ENCODE assay signal across 8 mouse cellular contexts in the genomic region with DNA sequence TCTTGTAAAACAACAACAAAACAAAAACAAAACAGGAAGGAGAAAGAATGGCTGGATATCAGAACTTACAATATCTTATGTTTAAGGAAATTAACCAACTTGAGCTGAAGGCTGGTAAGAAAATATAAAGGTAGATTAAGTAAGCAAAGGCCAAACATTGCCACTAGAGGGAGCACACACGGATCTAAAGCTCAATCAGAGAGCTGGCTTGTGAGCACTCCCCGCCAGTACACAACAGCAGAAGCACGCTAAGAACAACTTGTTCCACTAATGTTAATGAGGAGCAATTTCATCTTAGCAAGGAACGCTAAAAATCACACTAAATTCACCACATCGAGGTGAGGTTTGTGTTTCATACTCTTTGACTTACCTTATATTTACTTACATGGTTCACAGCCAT. TPM values are rescaled to one million over a fixed set of nuclear protein-coding genes. Genes with fewer than 3 reads are reported as not detected.
DNase-seq lines count a peak whose midpoint lies in the region; ATAC-seq and TF ChIP-seq lines count a peak whose summit lies in the region.

No protein-coding gene starts in this region.

- TF ChIP-seq CTCF in lung, embryonic 14.5 days (IDR thresholded peaks at IDR 0.05; ENCODE audit: low read depth), result peak; percentile 69
- TF ChIP-seq CTCF in stomach, postnatal 0 days (IDR thresholded peaks at IDR 0.05; ENCODE audit: low read depth), result peak; percentile 82

- ATAC-seq in midbrain, embryonic 14.5 days (ENCODE audit: low FRiP score, low TSS enrichment), result no peak
- ATAC-seq in midbrain, embryonic 13.5 days, result no peak
- peak; percentile 81 for ATAC-seq in common myeloid progenitor, adult 5-6 weeks (replicated peaks; ENCODE audit: low read depth, poor library complexity, severe bottlenecking)
- ATAC-seq in lung, embryonic 14.5 days (ENCODE audit: insufficient read depth), result no peak
- ATAC-seq in stomach, postnatal 0 days (ENCODE audit: low FRiP score, low TSS enrichment), result no peak

- peak; percentile 57 for DNase-seq in cerebellum, adult 11 months
- DNase-seq in cerebellum, adult 11-12 months, result no peak
- DNase-seq in midbrain, embryonic 14.5 days, result peak; percentile 90
- peak; percentile 66 for DNase-seq in kidney, adult 9 months
- peak; percentile 88 for DNase-seq in lung, embryonic 14.5 days
- DNase-seq in stomach, postnatal 0 days (ENCODE audit: low spot score), result peak; percentile 62

- H3K4me2 ChIP-seq in midbrain, embryonic 14.5 days (ENCODE audit: low read length), result no peak overlapping the region
- no peak overlapping the region for H3K4me2 ChIP-seq in midbrain, embryonic 13.5 days (replicated peaks)
- H3K4me2 ChIP-seq in lung, embryonic 14.5 days, result no peak overlapping the region
- no peak overlapping the region for H3K4me2 ChIP-seq in stomach, postnatal 0 days (replicated peaks; ENCODE audit: low read depth)

- H3K27ac ChIP-seq in midbrain, embryonic 14.5 days (replicated peaks; ENCODE audit: low read depth, low read length), result no peak overlapping the region
- H3K27ac ChIP-seq in midbrain, embryonic 13.5 days, result no peak overlapping the region
- no peak overlapping the region for H3K27ac ChIP-seq in lung, embryonic 14.5 days (ENCODE audit: low read depth)
- H3K27ac ChIP-seq in stomach, postnatal 0 days (replicated peaks), result no peak overlapping the region

- H3K4me1 ChIP-seq in midbrain, embryonic 14.5 days (ENCODE audit: control insufficient read depth, insufficient read depth, low read length), result no peaks in the 10 kb centered on the region
- no peaks in the 10 kb centered on the region for H3K4me1 ChIP-seq in midbrain, embryonic 13.5 days (replicated peaks)
- H3K4me1 ChIP-seq in lung, embryonic 14.5 days (ENCODE audit: insufficient read depth), result no peaks in the 10 kb centered on the region
- H3K4me1 ChIP-seq in stomach, postnatal 0 days (replicated peaks; ENCODE audit: control insufficient read depth, insufficient read depth), result no peaks in the 10 kb centered on the region

- WGBS in midbrain, embryonic 14.5 days, result 19% methylated on average over 5 of the region's 5 CpGs
- 26% methylated on average over 5 of the region's 5 CpGs for WGBS in midbrain, embryonic 13.5 days
- WGBS in lung, embryonic 14.5 days, result 26% methylated on average over 5 of the region's 5 CpGs
- WGBS in stomach, postnatal 0 days, result 18% methylated on average over 5 of the region's 5 CpGs

- TF ChIP-seq EP300 in stomach, postnatal 0 days (optimal IDR thresholded peaks at IDR 0.05), result no peak

- H3K36me3 ChIP-seq in midbrain, embryonic 14.5 days (ENCODE audit: control insufficient read depth, insufficient read depth, low read length), result peaks cover 91% of the 10 kb centered on the region
- H3K36me3 ChIP-seq in midbrain, embryonic 13.5 days, result peaks cover 89% of the 10 kb centered on the region
- H3K36me3 ChIP-seq in lung, embryonic 14.5 days (ENCODE audit: insufficient read depth), result peaks cover 84% of the 10 kb centered on the region
- H3K36me3 ChIP-seq in stomach, postnatal 0 days (ENCODE audit: control insufficient read depth, insufficient read depth, low read length), result peaks cover 22% of the 10 kb centered on the region

- H3K9me3 ChIP-seq in midbrain, embryonic 14.5 days (ENCODE audit: control insufficient read depth, low read length), result no peaks in the 10 kb centered on the region
- no peaks in the 10 kb centered on the region for H3K9me3 ChIP-seq in midbrain, embryonic 13.5 days
- H3K9me3 ChIP-seq in lung, embryonic 14.5 days (ENCODE audit: low read depth, low read length), result no peaks in the 10 kb centered on the region
- no peaks in the 10 kb centered on the region for H3K9me3 ChIP-seq in stomach, postnatal 0 days (ENCODE audit: control insufficient read depth, low read length)

- H3K4me3 ChIP-seq in midbrain, embryonic 14.5 days (replicated peaks; ENCODE audit: low read depth, low read length), result no peak overlapping the region
- no peak overlapping the region for H3K4me3 ChIP-seq in midbrain, embryonic 13.5 days (replicated peaks)
- H3K4me3 ChIP-seq in lung, embryonic 14.5 days (ENCODE audit: low read depth, low read length), result no peak overlapping the region
- H3K4me3 ChIP-seq in stomach, postnatal 0 days (ENCODE audit: low read depth, low read length), result no peak overlapping the region

- no peaks in the 10 kb centered on the region for H3K27me3 ChIP-seq in midbrain, embryonic 14.5 days (ENCODE audit: control insufficient read depth, insufficient read depth, low read length)
- no peaks in the 10 kb centered on the region for H3K27me3 ChIP-seq in midbrain, embryonic 13.5 days
- no peaks in the 10 kb centered on the region for H3K27me3 ChIP-seq in lung, embryonic 14.5 days (ENCODE audit: insufficient read depth, low read length)
- no peaks in the 10 kb centered on the region for H3K27me3 ChIP-seq in stomach, postnatal 0 days (ENCODE audit: control insufficient read depth, insufficient read depth, low read length)

- no peak overlapping the region for H3K9ac ChIP-seq in midbrain, embryonic 14.5 days (replicated peaks; ENCODE audit: low read length)
- no peak overlapping the region for H3K9ac ChIP-seq in midbrain, embryonic 13.5 days (replicated peaks)
- no peak overlapping the region for H3K9ac ChIP-seq in lung, embryonic 14.5 days
- no peak overlapping the region for H3K9ac ChIP-seq in stomach, postnatal 0 days (ENCODE audit: low read length)

RNA-seq across cellular contexts. Expression of gene Trpc4ap, which starts 29.1 kb away (rescaled TPM):
- polyA plus RNA-seq in midbrain, embryonic 14.5 days (2014; fragmentation: Nextera tagmentation; extraction: Ambion mirVana), result 154 and 171 TPM in 2 replicates
- 157 and 169 TPM in 2 replicates for polyA plus RNA-seq in midbrain, embryonic 13.5 days (2015; fragmentation: Nextera tagmentation; extraction: Ambion mirVana)
- 73.5 and 77.3 TPM in 2 replicates for total RNA-seq in common myeloid progenitor, adult 5-6 weeks (2017)
- 129 and 132 TPM in 2 replicates for polyA plus RNA-seq in lung, embryonic 14.5 days (2014; fragmentation: Nextera tagmentation; extraction: Ambion mirVana)
- polyA plus RNA-seq in stomach, postnatal 0 days (2015; fragmentation: Nextera tagmentation; extraction: Ambion mirVana), result 66.5 and 68.4 TPM in 2 replicates

RNA-seq across cellular contexts. Expression of gene Myh7b, which starts 52.1 kb away (rescaled TPM):
- 0.64 and 0.77 TPM in 2 replicates for polyA plus RNA-seq in midbrain, embryonic 14.5 days (2014; fragmentation: Nextera tagmentation; extraction: Ambion mirVana)
- polyA plus RNA-seq in midbrain, embryonic 13.5 days (2015; fragmentation: Nextera tagmentation; extraction: Ambion mirVana), result 0.97 and 1.1 TPM in 2 replicates
- total RNA-seq in common myeloid progenitor, adult 5-6 weeks (2017), result 0.05 TPM in 1 of 2 replicates, not detected in the other
- polyA plus RNA-seq in lung, embryonic 14.5 days (2014; fragmentation: Nextera tagmentation; extraction: Ambion mirVana), result 0.32 and 0.36 TPM in 2 replicates
- 0.05 and 0.15 TPM in 2 replicates for polyA plus RNA-seq in stomach, postnatal 0 days (2015; fragmentation: Nextera tagmentation; extraction: Ambion mirVana)
